ENCODE assay signal across 8 mouse cellular contexts in the genomic region with DNA sequence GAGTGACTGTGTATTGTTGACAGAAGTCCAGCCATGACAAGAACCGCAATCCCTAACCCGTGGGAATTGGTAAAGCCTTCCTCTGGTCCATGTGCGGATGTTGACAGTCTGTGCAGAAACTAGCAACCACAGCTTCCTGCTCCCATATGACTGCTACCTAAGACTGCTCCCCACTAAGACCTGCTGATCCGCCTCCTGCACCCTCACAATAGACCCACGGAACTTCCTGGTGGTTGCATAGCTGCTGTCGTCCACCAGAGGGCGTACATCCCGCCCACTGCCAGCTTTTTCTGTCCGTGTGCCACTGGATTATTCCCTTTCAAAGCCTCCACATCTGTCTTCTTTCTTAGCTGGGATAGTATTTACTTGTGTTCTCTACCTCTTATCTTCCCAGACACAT. TPM values are rescaled to one million over a fixed set of nuclear protein-coding genes. Genes with fewer than 3 reads are reported as not detected.
DNase-seq lines count a peak whose midpoint lies in the region; ATAC-seq and TF ChIP-seq lines count a peak whose summit lies in the region.

No protein-coding gene starts in this region.

- no peak overlapping the region for H3K9ac ChIP-seq in embryonic facial prominence, embryonic 11.5 days (replicated peaks; ENCODE audit: low read length)
- H3K9ac ChIP-seq in kidney, embryonic 16.5 days (replicated peaks; ENCODE audit: low read length): no peak overlapping the region

- no peaks in the 10 kb centered on the region for H3K27me3 ChIP-seq in testis, adult 2 months (ENCODE audit: control insufficient read depth, insufficient read depth, low read length)
- H3K27me3 ChIP-seq in embryonic facial prominence, embryonic 11.5 days (ENCODE audit: control insufficient read depth, insufficient read depth, low read length): no peaks in the 10 kb centered on the region
- H3K27me3 ChIP-seq in kidney, embryonic 16.5 days (ENCODE audit: insufficient read depth, low read length): no peaks in the 10 kb centered on the region

- TF ChIP-seq CTCF in testis, adult 2 months (IDR thresholded peaks at IDR 0.05; ENCODE audit: control insufficient read depth, insufficient read depth, insufficient replicate concordance, low read depth, low read length): peak; percentile 93

- no peak for ATAC-seq in embryonic facial prominence, embryonic 11.5 days (replicated peaks; ENCODE audit: insufficient number of reproducible peaks, low FRiP score, low TSS enrichment, low read depth)
- ATAC-seq in megakaryocyte, adult 5-6 weeks (ENCODE audit: poor library complexity, severe bottlenecking): peak; percentile 100
- no peak for ATAC-seq in kidney, embryonic 16.5 days (ENCODE audit: low FRiP score, low TSS enrichment)

- intact Hi-C loops in heart, postnatal 25 days (cut with DNase I): no loop called here

- no peak overlapping the region for H3K27ac ChIP-seq in testis, adult 2 months (ENCODE audit: control insufficient read depth, insufficient read depth, low read depth, low read length)
- no peak overlapping the region for H3K27ac ChIP-seq in embryonic facial prominence, embryonic 11.5 days (replicated peaks; ENCODE audit: low read depth, low read length)
- no peak overlapping the region for H3K27ac ChIP-seq in kidney, embryonic 16.5 days (ENCODE audit: low read length)

- no peak overlapping the region for H3K4me2 ChIP-seq in embryonic facial prominence, embryonic 11.5 days (ENCODE audit: low read depth, low read length)
- H3K4me2 ChIP-seq in kidney, embryonic 16.5 days (replicated peaks; ENCODE audit: low read depth, low read length): no peak overlapping the region

- H3K4me3 ChIP-seq in testis, adult 2 months (ENCODE audit: control insufficient read depth, low read depth, low read length): no peak overlapping the region
- H3K4me3 ChIP-seq in embryonic facial prominence, embryonic 11.5 days (ENCODE audit: low read depth, low read length): no peak overlapping the region
- no peak overlapping the region for H3K4me3 ChIP-seq in kidney, embryonic 16.5 days (ENCODE audit: low read length)

- H3K36me3 ChIP-seq in testis, adult 2 months (ENCODE audit: control insufficient read depth, insufficient read depth, low read length): no peaks in the 10 kb centered on the region
- H3K36me3 ChIP-seq in embryonic facial prominence, embryonic 11.5 days (replicated peaks; ENCODE audit: control insufficient read depth, insufficient read depth, low read depth, low read length): no peaks in the 10 kb centered on the region
- no peaks in the 10 kb centered on the region for H3K36me3 ChIP-seq in kidney, embryonic 16.5 days (ENCODE audit: insufficient read depth, low read length)

- WGBS in embryonic facial prominence, embryonic 11.5 days: 47% methylated on average over 9 of the region's 9 CpGs
- WGBS in kidney, embryonic 16.5 days: 53% methylated on average over 9 of the region's 9 CpGs

- H3K9me3 ChIP-seq in embryonic facial prominence, embryonic 11.5 days (replicated peaks; ENCODE audit: control insufficient read depth, low read length): no peaks in the 10 kb centered on the region
- H3K9me3 ChIP-seq in kidney, embryonic 16.5 days (ENCODE audit: low read length): peaks cover 7% of the 10 kb centered on the region; the same call in 1 of the 2 replicates

- DNase-seq in heart, adult 11 months: peak; percentile 94
- no peak for DNase-seq in heart, postnatal 25 days (ENCODE audit: low spot score)
- DNase-seq in testis, postnatal 14 days (ENCODE audit: low spot score): no peak
- peak; percentile 44 for DNase-seq in embryonic facial prominence, embryonic 11.5 days (ENCODE audit: low spot score)
- DNase-seq in thymus, postnatal 25 days: peak; percentile 81

- H3K4me1 ChIP-seq in testis, adult 2 months (ENCODE audit: control insufficient read depth, insufficient read depth, low read length): no peaks in the 10 kb centered on the region
- H3K4me1 ChIP-seq in embryonic facial prominence, embryonic 11.5 days (ENCODE audit: control insufficient read depth, insufficient read depth, low read length): no peaks in the 10 kb centered on the region
- no peaks in the 10 kb centered on the region for H3K4me1 ChIP-seq in kidney, embryonic 16.5 days (ENCODE audit: insufficient read depth, low read length)

- TF ChIP-seq POLR2A in testis, adult 2 months (IDR thresholded peaks at IDR 0.05; ENCODE audit: control insufficient read depth, low read depth, low read length): no peak

RNA-seq across cellular contexts. Expression of a gene that starts 14.1 kb away (rescaled TPM):
- 1 to 10 TPM in 1 of 2 experiments, under 1 TPM in 1; 0.70 to 1.1 TPM for total RNA-seq in heart, postnatal 25 days (2021)
- 0.69 and 0.77 TPM in 2 replicates for polyA plus RNA-seq in testis, adult 2 months (2012; rRNA removed)
- 0.50 and 0.66 TPM in 2 replicates for polyA plus RNA-seq in embryonic facial prominence, embryonic 11.5 days (2014; fragmentation: Nextera tagmentation; extraction: Ambion mirVana)
- 55.3 and 61.8 TPM in 2 replicates for total RNA-seq in megakaryocyte, adult 5-6 weeks (2015)
- 37.0 and 40.8 TPM in 2 replicates for total RNA-seq in megakaryocyte, adult 5-6 weeks (2017)
- 0.27 and 0.77 TPM in 2 replicates for polyA plus RNA-seq in kidney, embryonic 16.5 days (2015; fragmentation: Nextera tagmentation; extraction: Ambion mirVana)

RNA-seq across cellular contexts. Expression of a gene that starts 17.2 kb away (rescaled TPM):
- total RNA-seq in heart, postnatal 25 days (2021): 10 to 100 TPM; 53.0 to 54.8 TPM
- 1.6 and 2.4 TPM in 2 replicates for polyA plus RNA-seq in testis, adult 2 months (2012; rRNA removed)
- 3.2 and 4.2 TPM in 2 replicates for polyA plus RNA-seq in embryonic facial prominence, embryonic 11.5 days (2014; fragmentation: Nextera tagmentation; extraction: Ambion mirVana)
- not detected in 2 replicates for total RNA-seq in megakaryocyte, adult 5-6 weeks (2015)
- 0.08 TPM in 1 of 2 replicates, not detected in the other for total RNA-seq in megakaryocyte, adult 5-6 weeks (2017)
- polyA plus RNA-seq in kidney, embryonic 16.5 days (2015; fragmentation: Nextera tagmentation; extraction: Ambion mirVana): 13.6 and 15.4 TPM in 2 replicates

Comparison
In these comparisons a context has a peak if more than half of its experiments do, and no peak if none do; other contexts are left out.
1. DNase-seq: peak in heart, adult 11 months (single experiment), embryonic facial prominence, embryonic 11.5 days (single experiment) and thymus, postnatal 25 days (single experiment); none in heart, postnatal 25 days (single experiment) and testis, postnatal 14 days (single experiment).